Mouse (Mus musculus) midbrain, embryonic 16.5 days (tissue): ENCODE results near the gene Zdhhc18. TPM values are rescaled to one million over a fixed set of nuclear protein-coding genes. Genes with fewer than 3 reads are reported as not detected.

Source experiments
- ATAC-seq: fragments of 200-750 bp; cut with Nextera tagmentation; 2 replicates; pipeline ENCODE4 v1.8.0; 2017; ENCODE audit warnings: moderate TSS enrichment
- H3K27ac ChIP-seq: fragments of 300-500 bp; sonication (generic); 2 replicates; pipeline ENCODE4 v1.5.1; 2014; ENCODE audit warnings: mild to moderate bottlenecking, low read length, mixed read lengths
- H3K27me3 ChIP-seq: fragments of 300-500 bp; sonication (generic); 2 replicates; pipeline ENCODE4 v1.6.1; 2014; ENCODE audit warnings: low read depth, low read length, mixed read lengths; ENCODE audit not compliant: control insufficient read depth, insufficient read depth
- H3K36me3 ChIP-seq: fragments of 300-500 bp; sonication (generic); 2 replicates; pipeline ENCODE4 v1.6.1; 2014; ENCODE audit warnings: mild to moderate bottlenecking, low read length, moderate library complexity, mixed read lengths; ENCODE audit not compliant: control insufficient read depth, insufficient read depth
- H3K4me1 ChIP-seq: fragments of 300-500 bp; sonication (generic); 2 replicates; pipeline ENCODE4 v1.6.1; 2014; ENCODE audit warnings: mild to moderate bottlenecking, low read length, mixed read lengths; ENCODE audit not compliant: control insufficient read depth, insufficient read depth
- H3K4me2 ChIP-seq: fragments of 300-500 bp; sonication (generic); 2 replicates; pipeline ENCODE4 v1.6.1; 2014; ENCODE audit warnings: mild to moderate bottlenecking, low read length, mixed read lengths
- H3K4me3 ChIP-seq: fragments of 300-500 bp; sonication (generic); 2 replicates; pipeline ENCODE4 v1.5.1; 2014; ENCODE audit warnings: low read depth, mild to moderate bottlenecking, low read length, moderate library complexity, mixed read lengths
- H3K9ac ChIP-seq: fragments of 300-500 bp; sonication (generic); 2 replicates; pipeline ENCODE4 v1.6.1; 2014; ENCODE audit warnings: low read depth, low read length, mixed read lengths
- H3K9me3 ChIP-seq: fragments of 300-500 bp; sonication (generic); replicated peaks from 2 replicates; pipeline ENCODE4 v1.6.1; 2014; ENCODE audit warnings: mild to moderate bottlenecking, low read length, mixed read lengths; ENCODE audit not compliant: control insufficient read depth, poor library complexity, severe bottlenecking
- WGBS: fragments of 180-500 bp; shearing (Covaris S2); extraction: QIAGEN DNeasy Blood & Tissue Kit; methylation state at CpG from one replicate; pipeline ENCODE4 v1.1.7; 2014; 5-methylcytosine and 5-hydroxymethylcytosine counted together
- polyA plus RNA-seq: library from polyadenylated mRNA; unstranded; fragments of >200 nt; fragmentation: Nextera tagmentation; extraction: Ambion mirVana; gene quantifications from 2 replicates; pipeline ENCODE4 v1.2.1, GENCODE M21; 2015

The Zdhhc18 gene
- polyA plus RNA-seq, 1 experiment from 2014 or later: 4.7 TPM

- WGBS: 28% methylated on average over 3 of the region's 3 CpGs
- H3K27ac ChIP-seq: peak overlapping the region; percentile 23
- no peaks in the 10 kb centered on the region for H3K27me3 ChIP-seq
- no peak overlapping the region for H3K9ac ChIP-seq
- no peak overlapping the region for H3K4me3 ChIP-seq
- ATAC-seq: no peak
- H3K4me2 ChIP-seq: no peak overlapping the region
- no peaks in the 10 kb centered on the region for H3K9me3 ChIP-seq
- peaks cover 5% of the 10 kb centered on the region; the same call in 1 of the 2 replicates for H3K36me3 ChIP-seq
- H3K4me1 ChIP-seq: peaks cover 13% of the 10 kb centered on the region
Observed at GRCm38 (mm10) chr4:133676189-133676588, 26.2 kb upstream of the Zdhhc18 start.

DNA sequence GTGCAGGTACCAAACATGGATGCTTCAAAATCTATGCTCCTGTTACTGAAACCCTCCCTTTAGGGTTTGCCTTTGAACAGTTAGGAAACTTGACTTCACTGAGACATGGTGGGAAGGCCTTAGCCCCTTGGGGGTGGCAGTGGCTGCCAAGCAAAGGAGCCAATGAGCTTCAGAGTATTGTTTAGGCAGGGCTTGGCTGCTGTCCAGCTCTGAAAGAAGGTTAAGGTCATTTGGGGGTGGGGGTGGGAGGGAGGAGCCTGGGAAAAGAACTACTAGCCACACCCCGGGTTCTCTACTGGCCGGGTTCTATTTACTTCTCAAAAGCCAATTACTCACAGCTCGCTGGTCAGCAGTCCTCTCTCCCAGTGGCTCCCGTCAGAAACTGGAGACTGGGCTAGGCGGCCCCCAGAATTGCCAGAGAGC, 25.7 kb upstream of the Zdhhc18 start:
- Histone ChIP-seq H3K9me3 (no peaks in the 10 kb centered on the region), H3K27ac (peak overlapping the region; percentile 36; the same call in 1 of the 2 replicates), H3K4me3 (no peak overlapping the region), H3K36me3 (peaks cover 3% of the 10 kb centered on the region; the same call in 1 of the 2 replicates), H3K4me1 (peaks cover 18% of the 10 kb centered on the region), H3K27me3 (no peaks in the 10 kb centered on the region), H3K9ac (no peak overlapping the region), H3K4me2 (no peak overlapping the region)
- no peak for ATAC-seq
- 0% methylated on average over 5 of the region's 5 CpGs for WGBS

DNA sequence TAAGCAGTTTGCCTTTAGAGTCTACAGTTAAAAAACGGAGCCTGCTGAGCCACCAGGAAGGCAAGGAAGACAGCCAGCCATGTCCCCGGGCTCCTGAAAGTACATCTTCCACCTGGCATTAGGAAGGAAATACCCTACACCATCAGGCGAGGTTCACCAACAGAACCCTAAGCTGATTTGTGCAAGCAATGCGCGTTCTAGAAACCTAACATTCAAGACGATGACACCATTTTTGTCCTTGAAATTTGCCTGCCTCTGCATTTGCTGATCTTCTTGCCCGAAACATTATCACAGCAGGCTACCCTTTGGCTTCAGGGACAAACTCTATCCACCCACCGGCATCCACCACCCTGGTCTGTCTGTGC, 24.4 kb upstream of the Zdhhc18 start:
- Histone ChIP-seq H3K4me3 (no peak overlapping the region), H3K4me1 (peaks cover 24% of the 10 kb centered on the region), H3K9me3 (no peaks in the 10 kb centered on the region), H3K36me3 (no peaks in the 10 kb centered on the region), H3K27ac (no peak overlapping the region; the same call in 1 of the 2 replicates), H3K4me2 (no peak overlapping the region), H3K27me3 (no peaks in the 10 kb centered on the region), H3K9ac (no peak overlapping the region)
- no peak for ATAC-seq
- WGBS: 75% methylated on average over 8 of the region's 8 CpGs

GRCm38 (mm10) chr4:133673666-133674330, 23.8 kb upstream of the Zdhhc18 start:
- H3K9ac ChIP-seq: no peak overlapping the region
- no peaks in the 10 kb centered on the region for H3K27me3 ChIP-seq
- peak overlapping the region; percentile 75; the same call in 1 of the 2 replicates for H3K4me2 ChIP-seq
- WGBS: 55% methylated on average over 10 of the region's 10 CpGs
- no peak for ATAC-seq
- H3K9me3 ChIP-seq: no peaks in the 10 kb centered on the region
- peaks cover 24% of the 10 kb centered on the region for H3K4me1 ChIP-seq
- H3K36me3 ChIP-seq: no peaks in the 10 kb centered on the region
- peak overlapping the region; percentile 96; the same call in 1 of the 2 replicates for H3K27ac ChIP-seq
- H3K4me3 ChIP-seq: no peak overlapping the region

- peak; percentile 12 for ATAC-seq
Observed at GRCm38 (mm10) chr4:133672845-133673647, 23.1 kb upstream of the Zdhhc18 start.

GRCm38 (mm10) chr4:133671881-133672844, 22.2 kb upstream of the Zdhhc18 start, which contains the start of gene Pigv:
TSS of gene Pigv (minus strand) at chr4:133672647.
- ATAC-seq: peak; percentile 92
- peaks cover 24% of the 10 kb centered on the region for H3K4me1 ChIP-seq

More at GRCm38 (mm10) chr4:133672845-133673647, 23.1 kb upstream of the Zdhhc18 start:
- WGBS: 3% methylated on average over 24 of the region's 24 CpGs
- peak overlapping the region; percentile 73 for H3K4me3 ChIP-seq
- peak overlapping the region; percentile 86 for H3K9ac ChIP-seq
- no peaks in the 10 kb centered on the region for H3K27me3 ChIP-seq
- peaks cover 3% of the 10 kb centered on the region; the same call in 1 of the 2 replicates for H3K36me3 ChIP-seq
- peak overlapping the region; percentile 96 for H3K27ac ChIP-seq
- H3K4me1 ChIP-seq: peaks cover 24% of the 10 kb centered on the region
- no peaks in the 10 kb centered on the region for H3K9me3 ChIP-seq
- peak overlapping the region; percentile 75 for H3K4me2 ChIP-seq

DNA sequence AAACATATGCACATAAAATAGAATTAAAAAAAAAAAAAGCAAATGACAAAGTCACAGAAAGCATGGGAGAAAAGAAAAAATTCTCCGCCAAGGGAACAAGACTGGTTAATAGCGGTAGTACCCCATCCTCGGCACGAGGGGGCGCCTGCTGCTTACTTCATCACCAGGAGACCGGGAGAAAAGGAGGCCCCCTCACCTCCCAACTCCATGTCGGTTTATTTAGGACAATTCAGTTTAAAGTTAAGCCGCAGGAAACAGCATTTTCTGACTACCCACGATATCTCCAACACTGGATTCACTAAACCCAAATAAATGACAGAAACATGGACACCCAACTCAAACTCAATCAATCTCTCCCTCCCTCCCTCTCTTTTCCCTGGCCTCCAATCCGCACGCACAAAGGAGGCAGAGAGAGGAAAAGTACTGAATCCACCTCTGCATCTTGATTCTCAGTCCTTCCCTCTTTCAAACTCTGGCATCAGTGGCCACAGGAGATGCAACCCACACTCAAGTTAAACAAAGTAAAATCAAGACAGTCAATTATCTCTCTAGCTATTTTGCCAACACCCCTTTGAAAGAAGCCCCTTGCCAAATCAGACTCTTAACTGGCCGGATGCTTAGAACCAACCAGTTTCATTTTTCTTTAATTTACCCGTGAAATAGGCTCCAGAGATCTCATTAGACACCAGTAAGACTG, 21.4 kb upstream of the Zdhhc18 start:
- Histone ChIP-seq H3K27ac (peak overlapping the region; percentile 96), H3K4me2 (peak overlapping the region; percentile 75), H3K9me3 (no peaks in the 10 kb centered on the region), H3K27me3 (no peaks in the 10 kb centered on the region), H3K36me3 (peaks cover 3% of the 10 kb centered on the region; the same call in 1 of the 2 replicates), H3K4me1 (peaks cover 24% of the 10 kb centered on the region), H3K9ac (peak overlapping the region; percentile 86; the same call in 1 of the 2 replicates), H3K4me3 (peak overlapping the region; percentile 73)
- ATAC-seq: no peak
- 3% methylated on average over 13 of the region's 13 CpGs for WGBS

More at GRCm38 (mm10) chr4:133671881-133672844, 22.2 kb upstream of the Zdhhc18 start, which contains the start of gene Pigv:
- Histone ChIP-seq H3K4me3 (peak within 1 kb of the TSS; percentile 73), H3K4me2 (peak within 1 kb of the TSS; percentile 75), H3K9me3 (no peaks in the 10 kb centered on the region), H3K27me3 (no peaks in the 10 kb centered on the region), H3K27ac (peak within 1 kb of the TSS; percentile 96), H3K9ac (peak within 1 kb of the TSS; percentile 86), H3K36me3 (peaks cover 3% of the 10 kb centered on the region; the same call in 1 of the 2 replicates)
- under 1% methylated on average over 44 of the region's 76 CpGs for WGBS
